ENCODE assay signal across 11 mouse cellular contexts in the genomic region with DNA sequence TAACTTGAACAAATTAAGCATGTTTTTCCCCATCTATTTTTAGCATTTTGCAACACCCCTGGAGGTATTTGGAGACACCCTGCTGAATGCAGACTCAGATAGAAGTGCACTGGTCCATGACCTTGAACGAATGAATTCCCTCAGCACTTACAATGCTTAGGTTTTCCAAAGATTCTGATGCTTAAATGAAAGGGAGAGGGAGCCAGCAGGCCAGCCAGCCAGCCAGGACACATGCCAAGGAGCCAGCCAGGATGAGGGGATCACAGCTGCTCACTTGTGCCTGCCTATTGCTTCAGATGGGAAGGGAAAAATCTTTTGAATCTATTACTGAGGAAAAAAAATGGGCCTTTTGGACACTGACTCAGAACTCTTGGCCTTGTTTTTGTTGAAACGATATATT.
DNase-seq lines count a peak whose midpoint lies in the region; ATAC-seq lines count a peak whose summit lies in the region.
"Had no signal": no experiment of that assay in that cellular context is flagged by ENCODE, and none has a peak within 500 bp of the region (broad histone marks: within the 10 kb centered on the region; RNA-seq: fewer than 3 reads in every experiment).

No protein-coding gene starts in this region.

- peak; percentile 60 for ATAC-seq in forebrain, embryonic 15.5 days (replicated peaks)
- ATAC-seq: liver, embryonic 12.5 days had no signal

- no peaks in the 10 kb centered on the region for H3K27me3 ChIP-seq in forebrain, embryonic 15.5 days
- no peaks in the 10 kb centered on the region for H3K27me3 ChIP-seq in forebrain, embryonic 10.5 days (ENCODE audit: poor library complexity, severe bottlenecking)
- H3K27me3 ChIP-seq: liver, embryonic 12.5 days had no signal

- H3K4me1 ChIP-seq in forebrain, embryonic 15.5 days = peaks cover 7% of the 10 kb centered on the region; the same call in 1 of the 2 replicates
- no peaks in the 10 kb centered on the region for H3K4me1 ChIP-seq in forebrain, embryonic 10.5 days
- H3K4me1 ChIP-seq: liver, embryonic 12.5 days had no signal

- H3K9ac ChIP-seq in forebrain, embryonic 15.5 days (replicated peaks) = no peak overlapping the region
- H3K9ac ChIP-seq: liver, embryonic 12.5 days had no signal

- H3K27ac ChIP-seq in forebrain, embryonic 15.5 days (replicated peaks) = no peak overlapping the region
- H3K27ac ChIP-seq in forebrain, embryonic 10.5 days = no peak overlapping the region
- H3K27ac ChIP-seq: kidney, postnatal 0 days; liver, embryonic 12.5 days had no signal

- H3K4me2 ChIP-seq in forebrain, embryonic 15.5 days (replicated peaks) = no peak overlapping the region
- H3K4me2 ChIP-seq: liver, embryonic 12.5 days had no signal

- no peaks in the 10 kb centered on the region for H3K9me3 ChIP-seq in forebrain, embryonic 15.5 days
- no peaks in the 10 kb centered on the region for H3K9me3 ChIP-seq in forebrain, embryonic 10.5 days
- H3K9me3 ChIP-seq: liver, embryonic 12.5 days had no signal

- WGBS in forebrain, embryonic 15.5 days = 39% methylated on average over 2 of the region's 2 CpGs
- 74% methylated on average over 2 of the region's 2 CpGs for WGBS in forebrain, embryonic 10.5 days

- no peaks in the 10 kb centered on the region for H3K36me3 ChIP-seq in forebrain, embryonic 15.5 days
- no peaks in the 10 kb centered on the region for H3K36me3 ChIP-seq in forebrain, embryonic 10.5 days (replicated peaks)
- H3K36me3 ChIP-seq: liver, embryonic 12.5 days had no signal

- H3K4me3 ChIP-seq in forebrain, embryonic 15.5 days = no peak overlapping the region
- no peak overlapping the region for H3K4me3 ChIP-seq in forebrain, embryonic 10.5 days
- H3K4me3 ChIP-seq: liver, embryonic 12.5 days had no signal

- DNase-seq in forebrain, embryonic 10.5 days (ENCODE audit: extremely low spot score, low spot score) = no peak
- peak; percentile 6 for DNase-seq in ovary, postnatal 36 days (ENCODE audit: low spot score)
- DNase-seq in ovary, postnatal 14 days (ENCODE audit: low spot score) = no peak
- peak; percentile 10 for DNase-seq in heart, adult 8-10 months (ENCODE audit: low spot score)
- DNase-seq in lung, postnatal 25 days (ENCODE audit: low spot score) = peak; percentile 2
- no peak for DNase-seq in adipocyte (ENCODE audit: low spot score)
- no peak for DNase-seq in B cell, adult 2 months
- DNase-seq: spleen, adult 18-20 months had no signal

Comparison
In these comparisons a context has a peak if more than half of its experiments do, and no peak if none do; other contexts are left out.
1. DNase-seq: peak in ovary, postnatal 36 days (single experiment), heart, adult 8-10 months (single experiment) and lung, postnatal 25 days (single experiment); none in forebrain, embryonic 10.5 days (single experiment), ovary, postnatal 14 days (single experiment), adipocyte (single experiment) and B cell, adult 2 months (0 of 2).